Mouse (Mus musculus) gastrocnemius, postnatal 10 days (tissue): ENCODE data around the gene Pou2f1. TPM values are rescaled to one million over a fixed set of nuclear protein-coding genes. Genes with fewer than 3 reads are reported as not detected.

ENCODE experiments used
- DNase-seq: peaks from one replicate; pipeline ENCODE4 v3.0.0; 2021; ENCODE audit warnings: mixed read lengths
- total RNA-seq, 2 experiments: library from RNA; stranded (reverse); gene quantifications; 2 replicates each; pipeline ENCODE4 v1.2.3; 2021

The Pou2f1 gene
- total RNA-seq, 2 experiments from 2014 or later: 9.6 to 11.4 TPM

DNA sequence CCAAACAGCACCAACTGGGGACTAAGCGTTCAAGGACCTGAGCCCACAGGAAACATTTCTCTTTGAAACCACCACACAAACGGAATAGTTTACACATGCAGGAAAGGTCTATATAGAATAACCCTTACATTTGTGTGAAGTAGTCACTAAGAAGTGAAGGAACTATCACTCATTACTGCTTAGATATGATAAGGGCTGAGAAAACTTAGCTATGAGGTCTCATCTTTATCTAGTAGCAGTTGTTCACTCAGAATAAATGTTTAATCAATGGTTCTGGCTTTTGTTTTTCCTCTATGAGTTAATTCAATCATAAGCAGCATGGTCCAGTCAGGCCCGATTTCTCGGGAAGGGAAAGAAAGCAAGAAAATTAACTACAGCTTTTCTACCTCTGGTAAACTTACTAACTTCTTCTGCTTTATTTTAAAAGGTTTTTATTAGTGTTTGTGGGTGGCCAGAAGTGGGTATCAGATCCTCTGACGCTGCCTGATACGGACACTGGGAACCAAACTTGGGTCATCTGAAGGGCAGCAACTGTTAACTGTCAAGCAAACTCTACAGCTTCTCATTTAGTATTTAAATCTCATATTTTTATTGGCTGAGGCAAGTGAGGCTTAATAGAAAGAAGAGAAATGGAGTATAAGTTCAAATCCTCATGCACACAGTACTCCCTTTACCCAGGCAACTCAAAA lies 40.7 kb downstream of the Pou2f1 start:
- DNase-seq: no peak

DNA sequence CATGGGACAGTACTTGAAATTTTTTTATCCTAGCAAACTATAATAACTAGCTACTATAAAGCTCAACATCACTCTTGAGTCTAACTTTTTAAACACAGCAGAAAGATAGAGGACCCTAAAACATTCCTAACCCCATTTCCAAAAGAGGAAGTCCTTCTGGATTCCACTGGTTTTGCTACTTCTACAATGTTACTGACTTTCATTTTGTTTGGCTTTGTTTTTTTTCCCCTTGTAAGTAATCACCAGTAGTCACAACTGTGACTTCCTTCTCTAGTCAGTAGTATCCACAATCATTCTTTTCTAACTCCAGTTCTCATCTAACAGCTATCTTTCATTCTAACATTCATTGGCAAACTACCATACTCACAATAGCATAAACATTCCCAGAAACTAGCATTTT lies 44.3 kb downstream of the Pou2f1 start:
- DNase-seq: no peak

DNA sequence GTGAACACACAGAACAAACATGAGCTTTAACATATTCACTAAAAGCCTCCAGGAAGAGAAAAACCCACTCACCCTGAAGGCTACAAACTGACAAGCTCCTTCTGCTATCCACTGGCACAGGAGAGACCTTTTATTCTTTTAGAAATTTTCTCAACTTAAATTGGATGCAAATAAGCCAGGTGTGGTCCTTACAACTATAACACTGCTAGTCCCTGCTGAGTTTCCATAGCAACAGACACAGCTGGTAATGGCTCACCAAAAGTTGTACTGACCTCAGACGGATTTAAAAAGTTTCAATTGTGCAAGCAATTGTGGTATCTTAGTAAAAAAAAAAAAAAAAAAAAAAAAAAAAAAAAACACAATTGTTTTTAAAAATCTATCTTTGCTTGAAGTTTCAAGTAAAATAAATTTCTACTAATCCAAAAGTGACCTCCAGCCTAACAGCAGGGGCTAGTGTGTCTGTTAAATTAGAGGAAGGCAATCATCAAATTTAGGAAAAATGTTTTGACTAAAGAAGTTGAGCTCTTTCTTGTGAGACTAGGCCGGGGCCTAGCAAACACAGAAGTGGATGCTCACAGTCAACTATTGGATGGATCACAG lies 54.2 kb downstream of the Pou2f1 start:
- no peak for DNase-seq

DNA sequence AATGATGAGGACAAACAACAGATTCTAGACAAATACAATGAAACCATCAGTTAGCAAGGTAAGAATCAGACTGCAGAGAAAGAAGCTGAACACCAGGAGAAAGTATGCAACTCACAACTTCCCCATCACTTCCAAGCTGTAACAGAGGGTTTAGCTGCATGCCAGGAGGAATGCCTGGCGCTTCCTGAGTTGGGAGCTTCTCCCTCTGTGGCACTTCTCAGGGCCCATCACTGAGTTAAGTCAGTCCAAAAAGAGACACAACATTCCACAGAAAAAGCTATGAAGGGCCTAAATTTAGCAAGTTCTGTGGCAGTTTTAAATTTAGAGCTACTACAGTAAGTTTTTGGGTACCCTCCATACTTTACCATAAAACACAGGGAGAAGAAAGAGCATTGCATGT lies 59.2 kb downstream of the Pou2f1 start:
- no peak for DNase-seq

DNA sequence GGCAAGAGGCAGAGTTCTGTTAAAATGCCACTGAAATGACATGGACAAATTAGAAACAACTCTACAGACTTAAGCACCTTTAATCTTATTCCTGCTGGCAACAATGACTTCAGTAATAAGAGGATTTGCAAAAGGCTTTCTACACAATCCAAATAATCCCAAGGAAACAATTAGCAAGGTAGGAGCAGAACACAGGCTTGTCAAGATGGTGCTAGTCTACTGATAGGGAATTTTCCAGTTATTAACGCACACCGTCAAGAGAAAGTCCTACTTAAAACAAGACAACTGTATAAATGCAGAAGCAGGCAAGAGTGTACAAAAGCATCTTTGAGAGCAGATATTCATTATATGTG lies 67.0 kb downstream of the Pou2f1 start:
- DNase-seq: no peak

DNA sequence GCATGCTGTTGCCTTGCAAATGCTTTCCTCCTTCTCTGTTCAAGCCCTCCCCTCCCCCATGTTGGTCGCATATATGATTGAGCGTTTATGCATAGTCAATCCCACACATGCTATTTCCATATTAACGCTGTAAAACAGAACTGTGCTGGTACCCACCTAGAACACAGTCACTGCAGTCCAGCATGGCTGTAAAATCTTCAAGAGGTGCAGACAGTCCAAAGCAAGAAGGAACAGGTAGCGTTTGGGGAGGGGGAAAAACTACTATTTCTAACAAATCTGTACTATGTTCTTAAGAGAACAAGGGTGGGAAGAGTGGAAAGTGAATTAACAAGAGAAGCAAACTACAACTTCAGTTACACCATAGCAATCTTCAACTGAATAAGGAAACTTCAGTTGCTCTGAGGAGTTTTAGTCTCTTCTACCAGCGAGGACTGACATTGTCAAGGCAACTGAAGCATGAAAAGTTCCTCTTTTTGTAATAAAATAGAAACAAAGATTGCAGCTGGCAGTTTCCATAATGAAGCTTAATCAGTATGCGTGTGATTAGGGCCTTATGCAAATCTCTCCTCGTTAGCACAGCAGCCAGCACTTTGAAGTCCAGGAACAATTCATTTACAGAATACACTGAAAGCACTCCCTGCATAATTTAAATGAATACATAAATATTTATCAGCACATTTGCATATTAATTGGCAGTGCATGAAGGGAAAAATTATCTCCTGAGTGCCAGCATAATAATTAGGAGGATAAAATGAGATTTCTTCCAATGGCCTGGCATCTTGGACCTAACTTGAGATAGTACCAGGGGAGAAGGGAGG lies 67.6 kb downstream of the Pou2f1 start:
- no peak for DNase-seq

DNA sequence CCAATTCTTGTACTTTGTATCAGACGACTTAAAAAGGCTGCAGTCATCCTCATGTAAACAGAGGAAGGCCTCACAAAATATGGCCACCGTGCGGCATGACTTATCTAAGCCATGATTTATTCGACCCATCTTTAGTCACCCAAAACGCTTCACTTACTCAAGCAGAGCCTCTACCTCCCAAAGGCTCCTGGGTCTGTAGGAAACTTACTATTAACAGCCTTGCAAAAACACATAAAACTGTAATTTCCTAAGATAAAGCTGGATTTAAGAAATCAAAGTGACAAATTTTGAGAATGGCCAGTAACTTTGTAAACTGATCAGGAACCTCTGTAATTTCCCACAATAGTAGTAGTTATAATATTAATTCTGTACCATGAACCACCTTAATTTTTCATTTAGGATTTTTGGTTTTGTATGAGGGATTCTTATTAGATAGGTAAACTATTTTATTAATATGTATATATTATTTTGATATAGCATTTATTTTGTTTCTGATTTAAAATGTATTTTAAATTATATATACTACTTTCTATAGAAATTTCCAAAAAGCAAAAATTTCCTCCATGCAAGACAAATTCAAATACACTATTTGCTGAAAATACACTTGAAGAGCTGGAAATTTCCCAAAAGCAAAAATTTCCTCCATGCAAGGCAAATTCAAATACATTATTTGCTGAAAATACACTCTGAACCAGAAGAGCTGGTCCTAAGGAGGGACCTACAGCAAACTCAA lies 68.4 kb downstream of the Pou2f1 start:
- DNase-seq: no peak

DNA sequence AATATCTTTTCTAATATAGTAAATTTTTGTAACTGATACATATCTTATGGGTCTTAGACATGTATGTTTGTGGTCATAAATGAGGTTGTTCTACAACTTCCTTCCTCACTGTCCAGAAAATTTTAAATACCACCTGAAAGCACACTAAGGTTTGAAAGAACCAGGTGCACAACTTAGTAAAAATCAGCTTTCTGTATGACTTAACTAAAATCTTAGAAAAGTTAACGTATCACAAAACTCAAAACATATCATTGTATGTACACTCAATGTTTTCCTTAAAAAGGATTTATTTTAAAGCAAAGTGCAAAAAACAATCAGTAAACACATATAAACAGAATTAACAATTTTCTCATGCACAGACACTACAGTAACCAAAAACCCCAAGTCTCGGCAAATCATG lies 69.6 kb downstream of the Pou2f1 start:
- DNase-seq: no peak

DNA sequence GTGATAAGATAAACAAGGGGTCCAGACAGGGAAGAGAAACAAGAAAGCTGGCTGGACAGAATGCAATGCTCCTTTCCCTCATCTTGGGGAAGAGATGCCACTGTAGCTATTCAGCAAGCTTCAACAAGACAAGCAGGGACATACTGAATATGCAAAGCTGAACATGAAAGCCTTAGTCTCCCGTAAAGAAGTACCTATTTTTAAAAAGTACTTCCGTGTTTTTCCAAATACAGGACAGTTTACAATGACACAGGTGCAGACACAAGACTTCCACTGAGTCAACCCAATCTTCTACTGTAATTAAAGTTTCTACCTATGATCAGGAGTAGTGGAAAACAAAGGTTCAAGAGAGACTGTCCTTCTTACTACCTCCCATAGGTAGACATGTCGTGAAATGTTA lies 72.0 kb downstream of the Pou2f1 start:
- no peak for DNase-seq

DNA sequence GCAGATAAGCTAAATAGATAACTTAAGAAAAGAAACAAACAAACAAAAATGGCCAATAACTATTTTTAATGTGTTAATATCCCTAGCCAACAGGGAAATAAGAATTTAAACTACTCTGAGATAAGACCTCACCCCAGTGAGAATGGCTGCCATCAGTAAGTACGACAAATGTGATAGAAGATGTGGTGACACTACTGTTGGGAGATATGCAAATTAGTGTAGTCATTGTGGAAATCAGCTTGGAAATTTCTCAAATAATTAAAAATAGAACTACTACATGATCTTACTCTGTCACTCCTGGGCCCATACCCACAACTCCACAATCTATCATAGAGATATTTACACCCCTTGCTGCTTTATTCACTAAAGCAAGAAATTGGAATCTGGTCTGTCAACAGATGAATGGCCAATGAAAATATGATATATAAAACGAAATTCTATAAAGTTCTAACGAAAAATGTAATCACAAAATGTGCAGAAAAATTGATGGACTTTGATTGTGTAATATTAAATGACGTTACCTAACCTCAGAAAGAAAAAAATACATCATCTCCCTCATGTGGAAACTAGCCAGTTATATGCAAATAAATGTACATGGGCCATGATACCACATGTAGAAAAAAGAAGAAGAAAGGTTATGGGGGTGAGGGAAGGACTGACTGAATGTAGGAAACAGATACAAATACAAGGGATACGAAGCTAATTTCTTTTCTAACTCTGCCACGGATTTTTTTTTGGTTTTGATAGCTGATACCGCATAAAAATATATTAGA lies 74.8 kb downstream of the Pou2f1 start:
- DNase-seq: no peak

DNA sequence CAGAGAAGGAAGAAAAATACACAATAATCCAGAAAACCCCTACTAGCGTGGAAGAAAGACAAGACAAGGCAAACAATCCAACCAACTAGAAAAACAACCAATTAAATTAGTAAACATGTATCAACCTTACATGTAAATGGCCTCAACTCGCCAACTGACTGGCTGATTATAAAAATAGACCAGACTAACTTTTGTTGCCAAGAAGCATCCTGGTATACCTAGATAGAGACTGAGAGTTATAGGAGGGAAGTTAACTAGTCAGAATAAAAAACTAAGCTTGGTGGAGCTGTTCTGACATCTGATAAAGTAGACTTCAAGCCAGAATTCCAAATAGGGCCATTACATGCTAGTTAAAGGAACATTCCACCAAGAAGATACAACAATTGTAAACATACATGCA lies 77.3 kb downstream of the Pou2f1 start:
- DNase-seq: no peak

DNA sequence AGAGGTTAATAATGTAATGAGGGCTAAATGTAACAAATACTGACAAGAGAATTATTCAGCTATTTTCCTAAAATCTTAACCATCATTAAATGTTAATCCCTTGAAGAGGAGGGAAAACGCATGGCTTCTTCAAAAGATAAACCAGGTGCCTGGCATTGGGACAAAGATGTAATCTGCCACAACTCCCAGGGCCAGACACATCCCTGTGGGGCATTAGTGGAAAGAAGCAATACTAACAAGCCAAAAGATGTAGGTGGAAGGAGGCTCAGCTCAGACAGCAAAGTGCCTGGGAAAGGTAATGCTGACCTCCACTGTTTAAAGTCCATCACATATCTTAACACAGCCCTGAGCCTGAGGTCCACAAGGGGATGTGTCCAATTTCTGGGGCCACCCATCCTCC lies 80.0 kb downstream of the Pou2f1 start:
- DNase-seq: no peak

DNA sequence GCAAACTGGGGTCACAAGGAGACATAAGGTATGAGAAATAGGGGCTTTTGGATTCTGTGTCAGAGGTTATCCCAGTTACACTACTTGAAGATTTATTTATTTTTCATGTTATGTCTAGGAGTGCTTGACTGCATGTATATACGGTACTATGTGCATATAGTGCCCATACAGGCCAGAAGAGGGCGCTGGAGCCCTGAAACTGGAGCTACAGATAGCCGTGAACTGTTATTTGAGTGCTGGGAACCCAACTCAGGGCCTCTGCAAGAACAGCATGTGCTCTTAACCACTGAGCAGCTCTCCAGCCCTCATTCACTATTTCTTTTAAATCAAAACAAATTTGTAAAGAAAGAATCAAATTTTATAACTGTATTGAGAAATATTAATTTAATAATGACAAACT lies 81.5 kb downstream of the Pou2f1 start:
- DNase-seq: no peak

DNA sequence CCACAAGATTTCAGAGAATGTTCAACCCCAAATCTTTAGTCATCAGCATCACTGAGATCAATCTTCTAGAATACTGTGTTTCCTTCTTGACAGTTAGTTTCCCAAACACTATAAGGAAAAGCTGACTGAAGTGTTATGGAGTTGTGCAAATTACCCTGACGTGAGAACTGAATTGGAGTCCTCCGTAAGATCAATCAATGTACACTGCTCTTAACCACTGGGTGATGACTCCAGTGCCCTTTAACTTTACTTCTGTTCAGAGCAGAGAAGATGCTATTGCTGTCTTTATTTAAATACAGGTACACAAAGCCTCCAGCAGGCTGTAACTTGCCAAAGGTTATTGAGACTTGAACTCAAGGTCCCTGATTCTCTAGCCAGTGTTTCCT lies 88.1 kb downstream of the Pou2f1 start:
- DNase-seq: no peak

DNA sequence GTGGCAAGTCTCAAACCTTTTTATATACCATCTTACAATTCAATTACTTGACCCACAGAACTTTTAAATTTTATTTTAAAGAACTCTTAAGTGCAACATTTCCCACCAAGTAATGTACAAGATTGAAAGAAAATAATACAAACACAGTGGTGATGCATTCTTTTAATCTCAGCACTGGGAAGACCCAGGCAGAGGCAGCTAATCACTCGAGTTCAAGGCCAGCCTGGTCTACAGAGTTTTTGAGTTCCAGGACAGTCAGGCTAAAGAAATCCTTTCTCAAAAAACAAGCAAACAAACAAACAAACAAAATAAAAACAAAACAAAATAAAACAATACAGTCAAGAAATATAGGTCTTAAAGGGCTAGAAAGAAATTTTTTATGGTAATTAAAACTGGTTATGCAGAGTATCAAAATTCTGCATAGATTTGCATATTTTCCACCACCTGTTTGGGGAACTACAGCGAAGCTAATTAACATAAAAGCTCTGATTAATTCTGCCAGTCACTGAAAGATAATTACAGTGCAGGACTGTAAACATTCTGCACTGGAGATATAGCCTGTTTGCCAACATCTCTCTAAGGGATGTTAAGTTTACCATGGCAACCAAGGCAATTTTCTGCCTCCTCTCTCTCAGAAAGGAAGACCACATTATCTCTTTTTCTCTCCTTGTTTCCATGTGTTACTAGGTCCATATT lies 88.6 kb downstream of the Pou2f1 start:
- DNase-seq: no peak

DNA sequence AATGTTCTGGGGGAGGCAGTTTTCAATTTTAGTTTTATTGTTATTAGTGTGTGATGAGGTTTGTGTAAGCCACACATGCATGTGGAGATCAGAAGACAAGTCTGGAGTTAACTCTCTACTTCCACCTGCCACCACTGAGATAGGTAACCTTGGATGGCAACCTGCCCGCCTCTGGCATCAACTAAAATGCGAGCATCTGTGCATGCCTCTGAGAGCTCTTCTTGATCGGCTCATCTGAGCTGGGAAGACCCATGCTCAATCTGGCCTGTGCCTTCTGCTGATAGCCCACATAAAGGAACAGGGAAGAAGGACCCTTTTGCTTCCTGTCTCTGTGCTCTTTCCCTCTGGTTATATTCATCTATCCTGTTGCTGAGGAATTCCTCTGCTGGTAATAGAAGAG lies 93.0 kb downstream of the Pou2f1 start:
- no peak for DNase-seq

DNA sequence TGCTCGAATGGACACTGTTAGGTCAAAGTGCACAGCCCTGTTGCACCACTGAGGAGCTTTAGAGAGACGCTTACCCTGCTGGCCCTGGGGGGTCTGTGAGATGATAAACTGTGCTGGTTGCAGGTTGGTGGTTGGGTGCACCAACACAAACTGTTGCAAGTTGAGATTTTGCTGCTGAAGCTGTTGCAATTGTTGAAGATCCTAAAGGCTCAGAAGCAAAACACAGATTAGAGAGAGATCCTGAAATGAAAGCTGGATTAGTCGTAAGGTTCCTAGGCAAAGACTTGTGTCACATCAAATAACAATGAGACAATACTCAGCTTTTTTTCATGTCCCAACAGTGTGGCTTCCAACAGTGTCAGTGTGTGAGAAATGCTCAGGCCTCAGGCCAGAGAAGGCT lies 93.7 kb downstream of the Pou2f1 start:
- no peak for DNase-seq

DNA sequence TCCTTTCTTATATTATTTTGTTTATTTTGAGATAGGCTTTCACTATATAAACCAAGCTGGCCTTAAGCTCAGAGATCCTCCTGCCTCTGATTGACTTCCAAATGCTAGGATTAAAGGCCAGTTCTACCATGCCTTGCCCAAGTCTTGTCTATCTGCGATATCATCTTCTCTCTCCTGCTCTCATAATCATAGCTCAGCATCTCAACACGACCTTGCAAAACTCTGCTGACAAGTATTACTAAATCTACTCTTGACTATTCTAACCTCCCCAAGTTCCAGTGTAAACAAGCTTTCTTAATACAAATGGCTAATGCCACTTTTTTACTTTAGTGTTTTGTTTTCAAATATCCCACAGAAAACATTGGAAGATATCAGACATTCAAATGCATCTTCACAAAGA lies 94.3 kb downstream of the Pou2f1 start:
- no peak for DNase-seq

DNA sequence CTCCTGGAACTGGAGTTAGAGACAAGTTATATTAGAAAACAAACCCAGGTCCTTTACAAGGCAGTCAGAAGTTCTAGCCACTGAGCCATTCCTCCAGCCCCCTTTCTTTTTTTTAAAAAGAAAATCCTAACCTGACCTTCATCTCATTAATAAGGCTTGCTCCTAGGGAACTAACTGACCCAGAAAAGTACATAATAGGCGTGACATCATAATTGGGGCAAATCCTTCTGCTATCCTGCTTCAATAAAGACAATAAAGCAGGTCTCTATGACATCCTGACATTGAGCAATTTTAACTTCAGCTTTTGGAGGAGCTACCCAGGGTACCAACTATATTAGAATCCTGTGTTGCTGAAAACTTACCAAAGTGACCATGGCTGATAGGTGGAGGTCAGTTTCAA lies 98.9 kb downstream of the Pou2f1 start:
- DNase-seq: no peak

DNA sequence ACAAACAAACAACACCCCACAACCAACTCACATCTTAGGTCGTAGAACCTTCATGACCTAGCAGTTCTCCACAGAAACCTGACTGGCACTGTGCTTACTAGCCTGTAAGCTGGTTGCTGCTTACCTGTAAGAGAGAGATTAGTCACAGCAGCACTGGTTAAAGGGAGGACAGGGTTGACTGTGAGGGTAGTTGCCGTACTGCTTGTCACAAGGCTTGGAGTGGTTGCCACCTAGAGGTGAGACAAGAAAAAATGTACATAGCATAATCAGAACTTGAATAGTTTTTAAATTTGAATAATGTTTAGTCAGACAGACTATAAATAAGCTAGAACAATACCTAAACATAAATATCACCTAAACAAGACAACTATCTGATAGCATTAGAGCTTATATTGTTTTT lies 110.8 kb downstream of the Pou2f1 start:
- DNase-seq: no peak

DNA sequence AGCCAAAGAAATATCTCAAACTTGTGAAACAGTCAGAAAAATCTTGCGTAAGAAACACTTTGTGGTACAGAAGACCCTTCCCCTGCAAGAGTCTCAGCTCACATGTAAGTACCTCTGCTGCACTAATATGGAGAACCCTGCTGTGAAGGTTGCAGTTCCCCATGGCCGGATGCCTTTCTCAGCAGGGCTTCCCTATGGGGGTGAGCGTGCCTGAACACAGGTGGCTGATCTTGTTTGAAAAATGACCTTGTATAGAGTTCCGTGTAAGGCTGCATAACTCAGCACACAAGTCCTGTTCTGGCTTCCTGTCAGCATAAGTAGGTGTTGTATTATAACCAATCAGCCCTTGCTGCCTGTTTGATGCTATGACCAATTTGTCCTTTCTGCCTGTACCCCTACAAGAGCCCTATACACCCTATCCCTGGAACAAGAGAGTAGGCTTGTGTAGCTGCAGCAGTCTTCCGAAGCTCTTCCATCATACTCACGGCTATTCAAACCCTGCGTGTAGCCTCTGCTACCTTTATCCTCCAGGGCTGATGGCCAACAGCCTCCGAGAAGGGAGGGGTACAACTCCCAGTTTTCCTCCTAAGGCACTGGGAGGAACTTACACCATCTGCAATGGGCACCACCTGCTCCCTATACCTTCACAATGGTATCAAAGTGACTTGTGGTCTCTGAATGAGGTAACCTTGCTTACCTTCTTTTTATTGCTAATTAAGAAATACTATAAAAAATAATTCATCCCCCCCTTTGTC lies 120.2 kb downstream of the Pou2f1 start:
- no peak for DNase-seq
